Mouse (Mus musculus): ENCODE measurements around the gene Zfpm1. TPM values are rescaled to one million over a fixed set of nuclear protein-coding genes. Genes with fewer than 3 reads are reported as not detected.

Zfpm1 gene
- total RNA-seq, 1 experiment from 2014 or later = 72.2 TPM

GRCm38 (mm10) chr8:122273826-122274225, 8.1 kb upstream of the Zfpm1 start:
- ATAC-seq (replicated peaks; ENCODE audit: low read depth, poor library complexity, severe bottlenecking) = 0 out of 2 replicates have a peak, but pooled peaks have one; percentile 7

DNA sequence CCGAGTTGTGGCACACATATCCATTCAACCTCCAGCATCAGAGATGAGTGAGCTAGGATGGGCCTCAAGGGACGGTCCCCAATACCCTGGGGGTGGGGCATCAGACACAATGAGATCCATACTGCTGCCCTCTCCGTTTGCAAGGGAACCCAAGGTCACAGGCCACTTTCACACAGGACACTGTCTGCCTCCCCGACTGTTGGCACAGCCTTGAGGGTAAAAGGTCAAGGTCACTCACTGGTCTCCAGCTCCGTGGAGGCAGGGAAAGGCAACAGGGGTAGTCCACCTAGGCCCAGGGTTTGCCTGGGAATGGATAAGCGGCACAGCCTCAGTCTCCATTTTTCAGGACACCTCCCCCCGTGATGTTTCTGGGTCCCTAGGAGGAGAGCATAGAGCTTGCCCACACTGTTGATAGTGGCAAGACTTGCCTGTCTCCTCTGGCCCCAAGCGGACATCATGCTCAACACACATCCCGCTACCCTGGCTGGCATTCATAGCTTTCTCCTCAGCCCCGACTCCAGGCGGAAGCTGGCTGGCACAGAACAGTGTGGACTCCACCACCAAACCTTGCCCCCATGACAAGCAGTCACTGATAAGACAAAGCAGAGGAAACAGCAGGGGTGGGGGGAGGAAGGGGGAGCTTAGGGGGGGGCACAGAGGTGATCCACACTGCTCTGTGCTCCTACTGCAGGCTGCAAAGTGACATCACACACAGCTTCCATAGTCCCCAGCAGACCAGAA, 7.1 kb upstream of the Zfpm1 start:
- ATAC-seq (replicated peaks; ENCODE audit: low read depth, poor library complexity, severe bottlenecking) = peak; percentile 55

- ATAC-seq (replicated peaks; ENCODE audit: low read depth, poor library complexity, severe bottlenecking) = no peak
These were observed 5.6 kb upstream of the Zfpm1 start for GRCm38 (mm10) chr8:122276308-122276707.

DNA sequence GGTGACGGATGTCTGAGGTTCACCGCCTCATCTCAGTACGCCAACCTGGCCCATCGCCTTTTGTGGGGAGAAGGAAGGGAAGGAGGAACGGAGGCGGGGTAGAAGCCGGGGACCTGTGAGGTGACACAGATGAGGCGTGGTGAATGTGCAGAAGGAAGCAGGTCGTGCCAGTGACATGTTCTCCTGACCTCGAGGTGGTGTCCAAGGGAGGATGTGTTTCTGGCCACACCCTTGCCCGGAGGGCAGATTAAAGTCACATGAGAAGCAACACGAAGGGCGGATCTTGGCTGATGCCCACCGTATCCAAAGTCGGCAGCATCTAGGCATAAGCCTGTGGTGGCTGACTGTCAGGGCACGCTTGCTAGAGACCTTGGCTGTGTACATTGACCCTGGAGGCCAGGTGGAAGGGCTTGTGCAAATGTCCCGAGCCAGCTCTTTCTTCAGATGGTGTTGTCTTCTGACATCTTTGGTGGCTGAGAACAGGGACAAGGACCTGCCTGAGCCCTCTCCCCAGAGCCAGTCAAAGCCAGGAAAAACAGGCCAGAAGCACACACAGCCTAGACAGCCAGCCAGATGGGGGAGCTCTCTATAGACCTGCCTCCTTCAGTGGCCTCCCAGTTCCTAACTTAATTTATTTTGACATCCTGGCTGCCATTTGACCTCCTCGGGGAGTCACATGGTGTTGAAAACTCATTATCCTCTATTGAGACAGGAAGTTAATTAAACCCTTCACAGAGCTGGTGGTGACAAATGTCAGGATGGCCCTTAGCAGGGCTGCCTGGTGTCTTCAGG, 4.5 kb upstream of the Zfpm1 start:
- ATAC-seq (replicated peaks; ENCODE audit: low read depth, poor library complexity, severe bottlenecking) = no peak

DNA sequence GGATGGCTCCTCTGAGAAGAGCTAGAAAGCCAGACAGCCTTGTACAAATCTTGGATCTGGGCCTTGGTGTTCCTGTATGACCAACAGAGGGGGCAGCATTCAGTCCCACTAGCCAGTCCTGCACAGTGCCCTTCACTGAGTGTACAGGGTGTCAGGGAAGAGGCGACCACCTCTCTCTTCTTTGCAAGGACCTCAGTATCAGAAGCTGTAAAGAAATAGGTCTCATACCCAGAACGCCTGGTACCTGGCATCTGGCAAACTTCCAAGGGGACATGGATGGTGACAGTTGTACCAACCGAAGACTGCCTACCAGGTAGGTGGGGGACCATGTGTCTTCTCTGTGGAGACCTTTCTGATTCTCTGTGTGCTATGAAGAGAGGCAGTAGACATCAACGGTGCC, 1.8 kb upstream of the Zfpm1 start:
- ATAC-seq (replicated peaks; ENCODE audit: low read depth, poor library complexity, severe bottlenecking) = no peak

DNA sequence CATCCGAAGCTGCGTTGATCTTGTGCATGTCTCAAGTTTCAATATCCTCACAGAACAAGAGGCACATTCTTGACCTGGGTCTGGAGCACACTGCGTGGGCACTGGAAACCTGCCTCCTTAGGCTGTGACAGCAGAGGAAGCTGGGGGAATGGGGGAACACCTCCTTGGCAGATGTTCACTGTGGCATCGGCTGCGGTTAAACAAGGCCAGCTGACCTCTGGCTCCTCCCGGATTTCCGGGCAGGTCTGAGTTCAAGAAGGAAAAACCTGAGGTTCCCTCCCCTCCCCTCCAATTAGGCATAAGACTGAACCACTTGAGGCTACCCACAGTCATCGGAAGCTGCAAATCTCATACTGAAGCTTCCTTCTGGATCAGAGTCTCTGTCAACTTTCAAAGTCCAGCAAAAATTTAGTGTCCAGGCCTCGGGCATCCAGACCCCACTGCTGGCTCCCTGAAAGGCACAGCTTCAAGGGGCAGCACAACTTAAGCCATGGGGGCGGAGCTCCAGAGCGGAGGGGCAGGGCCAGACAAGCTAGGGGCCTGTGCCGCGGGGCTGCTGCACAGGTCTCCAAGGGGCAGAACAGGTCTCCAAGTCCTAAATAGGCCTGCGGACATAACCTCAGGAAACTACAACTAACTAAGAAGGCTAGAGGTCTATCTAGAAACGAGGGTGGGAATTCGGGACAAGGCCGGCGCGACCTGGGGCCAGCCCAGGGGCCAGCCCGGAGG, 1.2 kb upstream of the Zfpm1 start:
- ATAC-seq (replicated peaks; ENCODE audit: low read depth, poor library complexity, severe bottlenecking) = peak; percentile 4

GRCm38 (mm10) chr8:122281317-122282034, 465 bp upstream of the Zfpm1 start:
- ATAC-seq (replicated peaks; ENCODE audit: low read depth, poor library complexity, severe bottlenecking) = peak; percentile 55

- ATAC-seq (replicated peaks; ENCODE audit: low read depth, poor library complexity, severe bottlenecking) = no peak
These were observed 787 bp downstream of the Zfpm1 start for GRCm38 (mm10) chr8:122282501-122283355.

GRCm38 (mm10) chr8:122283356-122284202, 1.6 kb downstream of the Zfpm1 start:
- ATAC-seq (replicated peaks; ENCODE audit: low read depth, poor library complexity, severe bottlenecking) = no peak

GRCm38 (mm10) chr8:122284203-122284658, 2.3 kb downstream of the Zfpm1 start:
- ATAC-seq (replicated peaks; ENCODE audit: low read depth, poor library complexity, severe bottlenecking) = no peak

- ATAC-seq (replicated peaks; ENCODE audit: low read depth, poor library complexity, severe bottlenecking) = peak; percentile 14
These were observed 2.8 kb downstream of the Zfpm1 start for GRCm38 (mm10) chr8:122284659-122285261.

DNA sequence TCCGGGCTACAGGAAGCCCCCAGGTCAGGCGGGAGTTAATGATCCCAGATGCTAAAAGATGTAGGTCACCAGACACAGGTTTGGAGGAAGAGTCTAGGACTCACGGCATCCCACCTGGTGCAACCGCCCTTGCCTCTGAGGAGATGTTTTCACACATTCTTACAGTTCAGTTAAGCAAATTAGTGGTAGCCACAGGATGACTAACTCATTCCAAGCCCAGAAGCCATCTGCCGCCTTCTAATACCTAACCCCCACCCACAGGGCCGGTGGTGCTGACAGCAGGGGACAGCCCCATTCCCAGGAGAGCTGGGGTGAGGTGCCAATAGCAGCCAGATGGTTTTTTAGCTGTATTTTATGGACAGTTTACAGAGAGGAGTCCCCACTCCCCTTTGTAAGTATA, 3.8 kb downstream of the Zfpm1 start:
- ATAC-seq (replicated peaks; ENCODE audit: low read depth, poor library complexity, severe bottlenecking) = no peak

- 0 out of 2 replicates have a peak, but pooled peaks have one; percentile 4 for ATAC-seq (replicated peaks; ENCODE audit: low read depth, poor library complexity, severe bottlenecking)
These were observed 5.0 kb downstream of the Zfpm1 start for GRCm38 (mm10) chr8:122286899-122287298.

DNA sequence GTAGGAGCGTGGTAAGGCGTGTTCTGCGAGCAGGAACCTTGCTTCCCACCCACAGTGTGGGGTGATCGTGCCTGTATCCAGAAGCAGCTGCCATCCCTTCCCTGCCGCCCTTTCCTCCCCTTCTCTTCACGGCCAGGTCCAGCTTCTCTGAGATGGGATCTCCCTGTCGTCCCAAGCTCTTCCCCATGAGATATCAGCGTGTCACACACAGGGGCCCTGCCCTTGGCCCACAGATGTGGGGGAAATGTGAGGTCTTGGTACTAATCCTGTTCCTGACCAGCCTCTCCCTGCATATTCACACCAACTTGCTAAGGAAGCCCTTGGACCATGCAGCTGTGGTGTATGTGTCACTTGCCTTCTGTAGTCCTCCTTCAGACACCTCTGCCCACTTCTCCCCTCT, 5.8 kb downstream of the Zfpm1 start:
- ATAC-seq (replicated peaks; ENCODE audit: low read depth, poor library complexity, severe bottlenecking) = no peak

- no peak for ATAC-seq (replicated peaks; ENCODE audit: low read depth, poor library complexity, severe bottlenecking)
These were observed 6.4 kb downstream of the Zfpm1 start for GRCm38 (mm10) chr8:122288344-122288743.

DNA sequence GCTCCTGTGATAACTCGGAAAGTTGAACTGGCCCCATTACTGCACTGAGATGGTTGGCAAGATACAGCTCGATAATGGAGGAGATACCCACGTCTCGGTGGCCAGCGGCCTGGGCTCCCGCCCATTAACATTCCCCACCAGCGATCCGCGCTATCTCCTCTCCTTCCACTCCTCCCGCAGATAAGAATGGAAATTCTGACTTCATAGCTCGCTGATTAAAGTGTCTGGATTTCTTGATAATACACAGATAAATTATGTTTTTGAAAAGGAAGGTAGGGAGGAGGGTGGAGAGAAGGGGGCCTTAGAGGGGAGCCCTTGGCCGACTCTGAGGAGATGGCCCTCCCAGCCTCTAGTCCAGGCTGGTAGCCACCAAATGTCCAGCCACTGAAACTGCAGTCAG, 9.1 kb downstream of the Zfpm1 start:
- no peak for ATAC-seq (replicated peaks; ENCODE audit: low read depth, poor library complexity, severe bottlenecking)

DNA sequence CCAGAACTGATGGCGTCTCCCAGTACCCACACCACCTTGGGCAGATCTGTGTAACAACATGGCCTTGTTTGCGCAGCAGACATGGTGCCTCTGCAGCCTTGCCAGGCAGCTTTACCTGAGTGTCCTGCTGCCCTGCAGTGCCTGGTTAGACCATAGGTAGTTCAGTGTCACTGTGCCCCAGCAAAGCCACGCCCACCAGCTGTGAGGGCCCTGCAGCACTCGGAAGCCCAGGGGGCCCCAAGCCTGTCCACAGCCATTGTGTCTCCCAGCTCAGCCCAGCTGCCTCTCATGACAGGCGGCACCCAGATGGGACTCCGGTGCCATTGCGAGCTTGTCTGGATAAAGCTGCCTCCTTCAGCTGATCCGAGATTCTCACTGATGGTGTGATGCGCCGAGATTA, 9.6 kb downstream of the Zfpm1 start:
- ATAC-seq (replicated peaks; ENCODE audit: low read depth, poor library complexity, severe bottlenecking) = no peak

- no peak for ATAC-seq (replicated peaks; ENCODE audit: low read depth, poor library complexity, severe bottlenecking)
These were observed 11.5 kb downstream of the Zfpm1 start for GRCm38 (mm10) chr8:122293484-122293883.

All from common myeloid progenitor, adult 5-6 weeks (primary cell).